Mouse (Mus musculus) hindbrain, postnatal 0 days (tissue): ENCODE measurements around the gene Bclaf3. TPM values are rescaled to one million over a fixed set of nuclear protein-coding genes. Genes with fewer than 3 reads are reported as not detected.
"Not testable (repeated sequence)": the region's sequence is repeated elsewhere in the genome, so short reads cannot be mapped to it uniquely, and the experiment has no call there.

Source experiments
- ATAC-seq: fragments of 200-750 bp; cut with Nextera tagmentation; 2 replicates; pipeline ENCODE4 v1.8.0; 2017; ENCODE audit warnings: mild to moderate bottlenecking, moderate TSS enrichment, moderate library complexity
- DNase-seq: peaks from one replicate; pipeline ENCODE4 v3.0.0-alpha.2; 2015; ENCODE audit warnings: low spot score
- H3K27ac ChIP-seq: fragments of 300-500 bp; sonication (generic); 2 replicates; pipeline ENCODE4 v1.5.1; 2014; ENCODE audit warnings: mild to moderate bottlenecking
- H3K27me3 ChIP-seq: fragments of 300-500 bp; sonication (generic); 2 replicates; pipeline ENCODE4 v1.6.1; 2014; ENCODE audit warnings: low read length, mixed read lengths; ENCODE audit not compliant: insufficient read depth
- H3K36me3 ChIP-seq: fragments of 300-500 bp; sonication (generic); 2 replicates; pipeline ENCODE4 v1.6.1; 2014; ENCODE audit warnings: low read length, mixed read lengths; ENCODE audit not compliant: insufficient read depth
- H3K4me1 ChIP-seq: fragments of 300-500 bp; sonication (generic); 2 replicates; pipeline ENCODE4 v1.6.1; 2014; ENCODE audit warnings: antibody characterized with exemption, low read length, mixed read lengths; ENCODE audit not compliant: insufficient read depth
- H3K4me2 ChIP-seq: fragments of 300-500 bp; sonication (generic); 2 replicates; pipeline ENCODE4 v1.6.1; 2014; ENCODE audit warnings: low read depth, mild to moderate bottlenecking, low read length, moderate library complexity, mixed read lengths
- H3K4me3 ChIP-seq: fragments of 300-500 bp; sonication (generic); 2 replicates; pipeline ENCODE4 v1.5.1; 2014; ENCODE audit warnings: low read length
- H3K9ac ChIP-seq: fragments of 300-500 bp; sonication (generic); replicated peaks from 2 replicates; pipeline ENCODE4 v1.6.1; 2014; ENCODE audit warnings: mild to moderate bottlenecking, low read length, moderate library complexity, mixed read lengths
- H3K9me3 ChIP-seq: fragments of 300-500 bp; sonication (generic); 2 replicates; pipeline ENCODE4 v1.6.1; 2016; ENCODE audit warnings: low read length, mixed read lengths
- CTCF ChIP-seq: IDR thresholded peaks from 2 replicates; pipeline ENCODE4 v1.5.1; 2016; ENCODE audit warnings: antibody characterized with exemption, control low read depth, low read depth
- WGBS: fragments of 180-500 bp; shearing (Covaris S2); extraction: QIAGEN DNeasy Blood & Tissue Kit; methylation state at CpG from one replicate; pipeline ENCODE4 v1.1.7; 2014; 5-methylcytosine and 5-hydroxymethylcytosine counted together
- polyA plus RNA-seq: library from polyadenylated mRNA; unstranded; fragments of >200 nt; fragmentation: Nextera tagmentation; extraction: Ambion mirVana; gene quantifications from 2 replicates; pipeline ENCODE4 v1.2.1, GENCODE M21; 2015
- total RNA-seq: library from RNA; depleted of rRNA; stranded (reverse); fragments of >200 nt; gene quantifications from 2 replicates; pipeline ENCODE4 v1.2.3, GENCODE M21; 2014; rRNA removed

Bclaf3 gene
- total RNA-seq (4.8 and 6.9 TPM in 2 replicates), polyA plus RNA-seq (18.3 and 18.5 TPM in 2 replicates)

DNA sequence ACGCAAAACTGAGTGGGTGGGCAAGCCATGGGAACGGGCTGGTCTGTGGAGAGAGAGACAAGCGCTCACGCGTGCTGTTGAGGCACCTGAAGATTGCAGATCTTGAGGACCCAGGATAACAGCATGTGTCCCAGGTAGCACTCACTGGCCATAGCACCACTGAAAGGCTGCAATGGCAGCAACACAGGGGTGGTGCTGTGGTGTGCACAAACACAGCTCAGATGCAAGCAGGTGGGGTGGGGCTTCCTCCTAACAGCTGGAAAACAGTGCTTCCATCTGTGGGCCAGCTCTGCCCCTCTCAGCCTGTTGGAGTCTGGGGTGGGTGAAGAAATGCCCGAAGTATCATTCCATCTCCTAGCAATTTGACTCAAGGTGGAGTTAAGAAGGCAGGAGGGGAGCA lies at the start of gene Bclaf3:
Gene Bclaf3, plus strand, starts transcription at position 301 of the 400 bp plus-strand sequence.
- no peak for TF ChIP-seq CTCF
- DNase-seq (no peak), ATAC-seq (no peak)
- Histone ChIP-seq H3K27me3 (no peaks in the 10 kb centered on the region), H3K9ac (no peak within 1 kb of the TSS), H3K36me3 (no peaks in the 10 kb centered on the region), H3K27ac (no peak within 1 kb of the TSS), H3K4me2 (no peak within 1 kb of the TSS), H3K4me1 (no peaks in the 10 kb centered on the region), H3K9me3 (no peaks in the 10 kb centered on the region), H3K4me3 (no peak within 1 kb of the TSS)
- WGBS: 91% methylated on average over 6 of the region's 6 CpGs

DNA sequence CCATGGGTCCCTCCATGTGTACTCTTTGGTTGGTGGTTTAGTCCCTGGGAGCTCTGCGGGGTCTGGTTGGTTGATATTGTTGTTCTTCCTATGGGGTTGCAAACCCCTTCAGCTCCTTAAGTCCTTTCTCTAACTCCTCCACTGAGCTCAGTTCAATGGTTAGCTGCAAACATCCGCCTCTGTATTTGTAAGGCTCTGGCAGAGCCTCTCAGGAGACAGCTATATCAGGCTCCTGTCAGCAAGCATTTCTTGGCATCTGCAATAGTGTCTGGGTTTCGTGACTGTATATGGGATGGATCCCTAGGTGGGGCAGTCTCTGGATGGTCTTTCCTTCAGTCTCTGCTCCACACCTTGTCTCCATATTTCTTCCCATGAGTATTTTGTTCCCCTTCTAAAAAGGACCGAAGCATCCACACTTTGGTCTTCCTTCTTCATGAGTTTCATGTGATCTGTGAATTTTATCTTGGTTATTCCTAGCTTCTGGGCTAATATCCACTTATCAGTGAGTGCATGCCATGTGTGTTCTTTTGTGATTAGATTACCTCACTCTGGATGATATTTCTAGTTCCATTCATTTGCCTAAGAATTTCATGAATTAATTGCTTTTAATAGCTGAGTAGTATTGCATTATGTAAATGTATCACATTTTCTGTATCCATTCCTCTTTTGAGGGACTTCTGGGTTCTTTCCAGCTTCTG lies 48.1 kb upstream of the Bclaf3 start:
- not testable (repeated sequence) for ATAC-seq

DNA sequence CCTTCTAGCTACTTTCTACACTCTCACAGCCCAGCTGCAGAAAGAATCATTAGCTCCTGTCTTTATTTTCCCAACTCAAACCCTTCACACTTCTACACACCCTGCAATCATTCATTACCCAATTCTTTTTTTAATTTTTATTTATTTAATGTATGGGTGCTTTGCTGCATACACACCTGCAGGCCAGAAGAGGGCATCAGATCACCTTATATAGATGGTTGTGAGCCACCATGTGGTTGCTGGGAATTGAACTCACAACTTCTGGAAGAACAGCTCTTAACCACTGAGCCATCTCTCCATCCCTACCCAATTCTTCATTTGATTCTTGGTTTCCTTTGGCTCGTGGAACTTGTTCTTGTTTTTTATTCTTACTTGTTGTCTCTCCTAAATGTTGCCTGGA lies 42.2 kb upstream of the Bclaf3 start:
- no peaks in the 10 kb centered on the region for H3K9me3 ChIP-seq
- H3K27ac ChIP-seq: no peak overlapping the region
- ATAC-seq (no peak), DNase-seq (no peak)
- no peak overlapping the region for H3K4me2 ChIP-seq
- TF ChIP-seq CTCF: no peak
- H3K4me3 ChIP-seq: no peak overlapping the region
- H3K27me3 ChIP-seq: no peaks in the 10 kb centered on the region
- H3K9ac ChIP-seq: no peak overlapping the region
- H3K4me1 ChIP-seq: no peaks in the 10 kb centered on the region
- no peaks in the 10 kb centered on the region for H3K36me3 ChIP-seq
- WGBS: 83% methylated on average over 1 of the region's 1 CpGs

More for the DNA sequence above, 48.1 kb upstream of the Bclaf3 start:
- H3K27ac ChIP-seq, H3K9me3 ChIP-seq, H3K36me3 ChIP-seq, H3K4me1 ChIP-seq, H3K27me3 ChIP-seq, H3K9ac ChIP-seq, H3K4me2 ChIP-seq, DNase-seq, H3K4me3 ChIP-seq: not testable (repeated sequence)
- WGBS: 79% methylated on average over 4 of the region's 4 CpGs

DNA sequence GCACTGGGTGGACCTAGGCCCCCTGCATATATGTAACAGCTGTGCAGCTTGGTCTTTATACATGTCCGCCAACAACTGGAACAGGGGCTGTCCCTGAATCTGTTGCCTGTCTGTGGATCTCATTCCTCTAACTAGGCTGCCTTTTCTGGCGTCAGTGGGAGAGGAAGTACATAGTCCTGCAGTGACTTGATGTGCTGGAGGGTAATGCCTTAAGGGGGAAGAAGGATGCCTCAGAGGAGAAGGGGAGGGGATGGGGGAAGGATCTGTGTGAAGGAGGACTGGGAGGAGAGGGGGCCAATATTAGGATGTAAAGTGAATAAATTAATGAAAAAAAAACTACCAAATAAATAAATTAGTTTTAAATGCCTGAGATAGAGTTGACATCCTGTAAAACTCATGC lies 23.3 kb upstream of the Bclaf3 start:
- no peak overlapping the region for H3K27ac ChIP-seq

DNA sequence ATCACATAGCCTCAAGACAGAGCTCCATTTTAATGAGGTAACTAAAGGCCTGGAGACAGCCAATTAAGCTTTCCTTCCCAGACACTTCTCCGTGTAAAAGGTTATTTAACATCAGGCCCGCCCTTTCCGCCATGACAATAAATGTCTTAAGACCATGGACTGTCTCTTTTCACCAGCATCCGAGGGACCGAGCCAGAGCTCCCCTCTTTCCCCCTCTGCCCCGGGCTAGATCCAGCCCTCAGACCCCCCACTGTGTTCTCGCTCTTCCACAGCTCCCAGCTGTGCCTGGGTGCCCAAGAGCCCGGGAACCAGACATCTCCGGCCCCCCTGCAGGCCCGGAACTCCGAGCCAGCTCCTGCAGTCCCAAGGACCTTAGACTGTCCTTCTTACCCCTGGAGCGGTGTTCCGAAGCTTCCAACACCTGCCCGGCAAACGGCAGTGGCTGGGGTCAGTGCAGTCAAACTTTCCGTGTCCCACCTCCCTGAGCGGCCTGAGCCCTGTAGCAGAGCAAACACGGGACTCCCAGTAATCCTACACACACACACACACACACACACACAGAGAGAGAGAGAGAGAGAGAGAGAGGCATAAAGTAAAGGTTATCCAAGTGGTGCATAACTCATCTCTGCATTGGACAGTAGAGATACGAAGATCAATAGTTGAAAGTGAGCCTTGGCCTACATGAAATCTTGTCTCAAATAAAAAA lies 18.0 kb upstream of the Bclaf3 start:
- no peak for TF ChIP-seq CTCF
- Histone ChIP-seq H3K27ac (no peak overlapping the region), H3K4me2 (no peak overlapping the region), H3K27me3 (no peaks in the 10 kb centered on the region), H3K4me3 (no peak overlapping the region), H3K9me3 (no peaks in the 10 kb centered on the region), H3K4me1 (no peaks in the 10 kb centered on the region), H3K9ac (no peak overlapping the region), H3K36me3 (no peaks in the 10 kb centered on the region)
- ATAC-seq: no peak
- DNase-seq: no peak
- 68% methylated on average over 19 of the region's 19 CpGs for WGBS

More for the DNA sequence above, 23.3 kb upstream of the Bclaf3 start:
- Histone ChIP-seq H3K9ac (no peak overlapping the region), H3K36me3 (no peaks in the 10 kb centered on the region), H3K9me3 (no peaks in the 10 kb centered on the region), H3K4me2 (no peak overlapping the region), H3K27me3 (no peaks in the 10 kb centered on the region), H3K4me1 (no peaks in the 10 kb centered on the region), H3K4me3 (no peak overlapping the region)
- WGBS: 55% methylated on average over 2 of the region's 2 CpGs
- TF ChIP-seq CTCF: no peak
- DNase-seq: no peak
- no peak for ATAC-seq

DNA sequence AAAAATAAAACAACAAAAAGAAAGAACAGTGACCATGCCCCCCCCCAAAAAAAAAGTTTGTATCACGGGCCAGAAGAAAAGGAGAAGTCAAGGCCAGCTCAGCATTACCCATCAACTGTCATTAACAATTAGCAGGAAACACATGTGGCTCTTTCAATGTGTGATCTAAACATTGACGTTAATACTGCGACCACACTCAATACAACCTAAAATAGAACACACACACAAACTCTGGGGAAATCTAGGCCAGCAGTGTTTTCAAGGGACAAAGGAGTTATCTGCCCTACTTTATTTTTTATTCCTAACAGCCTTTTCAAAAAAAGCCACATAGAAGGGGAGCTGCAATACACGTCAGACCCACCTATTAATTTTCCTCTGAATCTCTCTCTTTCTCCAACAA lies 17.4 kb upstream of the Bclaf3 start:
- no peaks in the 10 kb centered on the region for H3K9me3 ChIP-seq
- WGBS: 74% methylated on average over 4 of the region's 4 CpGs
- TF ChIP-seq CTCF: no peak
- ATAC-seq (no peak), DNase-seq (no peak)
- H3K36me3 ChIP-seq: no peaks in the 10 kb centered on the region
- H3K4me2 ChIP-seq: no peak overlapping the region
- no peaks in the 10 kb centered on the region for H3K27me3 ChIP-seq
- H3K9ac ChIP-seq: no peak overlapping the region
- H3K4me1 ChIP-seq: no peaks in the 10 kb centered on the region
- H3K4me3 ChIP-seq: no peak overlapping the region
- no peak overlapping the region for H3K27ac ChIP-seq
